Mouse (Mus musculus) bone marrow, adult 2 months (tissue): ENCODE data around the gene Tmem151b.
A peak's percentile ranks its signal among the peaks of the same experiment; 100 is the strongest.

ENCODE experiments used
- CTCF ChIP-seq: fragments of 200-500 bp; IDR thresholded peaks from 2 replicates; pipeline ENCODE4 v1.5.1; 2011; ENCODE audit warnings: low read length, control low read depth; ENCODE audit not compliant: control insufficient read depth, insufficient read depth
- POLR2A ChIP-seq: fragments of 200-500 bp; IDR thresholded peaks from 2 replicates; pipeline ENCODE4 v1.6.1; 2011; ENCODE audit warnings: low read depth, mild to moderate bottlenecking, control low read depth, low read length, borderline replicate concordance; ENCODE audit not compliant: control insufficient read depth

DNA sequence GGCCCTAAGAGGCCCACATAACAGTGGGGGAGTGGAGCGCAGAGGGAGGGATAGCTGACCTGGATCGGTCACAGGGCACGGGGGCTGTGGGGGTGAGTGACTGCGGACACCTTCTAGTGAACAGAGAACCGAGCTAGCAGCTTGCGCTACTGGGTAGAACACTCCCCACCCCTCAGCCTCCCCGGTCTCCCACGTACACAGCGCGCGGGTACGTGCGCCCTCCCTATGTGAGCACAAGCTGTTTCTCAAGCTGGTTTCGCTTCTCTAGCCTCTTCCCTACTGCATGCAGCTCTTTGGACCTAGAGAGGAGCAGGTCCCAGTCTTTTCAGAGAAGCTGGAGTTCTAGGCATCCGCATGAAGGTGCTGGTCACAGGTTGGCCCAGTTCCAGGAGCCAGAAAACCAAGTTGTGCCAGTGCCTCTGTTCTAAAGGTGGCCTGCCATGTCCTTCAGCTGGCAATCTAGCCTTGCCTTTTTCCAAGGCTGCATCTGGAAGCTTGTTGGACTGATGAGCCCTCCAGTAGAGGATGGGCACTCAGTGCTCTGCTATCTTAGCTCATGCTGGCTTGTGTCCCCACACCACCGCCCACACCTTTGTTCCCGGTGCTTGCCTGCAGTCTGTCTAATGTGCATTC lies 24.8 kb upstream of the Tmem151b start:
- no peak for TF ChIP-seq CTCF
- TF ChIP-seq POLR2A, result 0 out of 2 replicates have a peak, but pooled peaks have one; percentile 20
